Mouse (Mus musculus) spleen, postnatal 4 days (tissue): ENCODE measurements around the gene Slc16a10.
"Not testable (repeated sequence)": the region's sequence is repeated elsewhere in the genome, so short reads cannot be mapped to it uniquely, and the experiment has no call there.

Experiments
- DNase-seq, 2 experiments: peaks; one replicate each; pipeline ENCODE4 v3.0.0; 2022; ENCODE audit warnings: low spot score in 2 of 2

Gene Slc16a10

DNA sequence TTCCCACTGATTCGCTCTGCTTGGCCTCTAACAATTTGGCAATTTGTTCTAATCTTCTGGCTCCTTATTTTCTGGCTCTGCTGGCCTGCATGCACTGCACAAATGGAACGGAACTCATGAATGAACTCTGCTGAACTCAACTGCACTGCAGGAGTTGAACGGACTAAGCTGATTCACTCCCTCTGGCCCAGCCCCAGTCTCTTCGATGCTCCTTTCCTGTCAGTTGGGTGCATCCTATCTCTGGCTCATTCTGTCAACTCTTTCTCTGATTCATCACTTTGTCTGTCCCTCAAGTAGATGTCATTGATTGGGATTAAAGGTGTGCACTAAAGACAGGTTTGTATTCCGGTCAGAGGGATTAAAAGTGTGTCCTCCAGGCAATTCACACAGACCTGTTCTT lies 115.5 kb downstream of the Slc16a10 start:
- peak in 1 of 2 experiments; percentile 25 for DNase-seq

DNA sequence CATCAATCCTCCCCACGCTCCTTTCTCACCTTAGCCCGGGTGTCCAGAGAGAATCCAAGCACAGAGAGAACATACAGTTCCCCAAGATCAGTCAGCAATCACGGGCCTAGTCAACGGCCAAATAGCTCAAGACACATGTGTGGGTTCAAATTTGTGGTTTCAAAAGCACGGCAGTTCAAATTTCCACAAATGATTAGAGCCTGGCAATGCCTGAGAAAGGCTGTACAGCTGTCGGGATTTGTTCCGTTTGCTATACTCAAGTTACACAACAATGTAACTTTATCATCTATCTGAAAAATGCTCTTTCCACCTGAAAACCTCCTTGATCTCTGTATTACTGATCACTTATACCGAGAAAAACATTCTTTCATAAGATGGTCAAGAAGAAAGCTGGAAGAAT lies 116.5 kb downstream of the Slc16a10 start:
- no peak for DNase-seq

DNA sequence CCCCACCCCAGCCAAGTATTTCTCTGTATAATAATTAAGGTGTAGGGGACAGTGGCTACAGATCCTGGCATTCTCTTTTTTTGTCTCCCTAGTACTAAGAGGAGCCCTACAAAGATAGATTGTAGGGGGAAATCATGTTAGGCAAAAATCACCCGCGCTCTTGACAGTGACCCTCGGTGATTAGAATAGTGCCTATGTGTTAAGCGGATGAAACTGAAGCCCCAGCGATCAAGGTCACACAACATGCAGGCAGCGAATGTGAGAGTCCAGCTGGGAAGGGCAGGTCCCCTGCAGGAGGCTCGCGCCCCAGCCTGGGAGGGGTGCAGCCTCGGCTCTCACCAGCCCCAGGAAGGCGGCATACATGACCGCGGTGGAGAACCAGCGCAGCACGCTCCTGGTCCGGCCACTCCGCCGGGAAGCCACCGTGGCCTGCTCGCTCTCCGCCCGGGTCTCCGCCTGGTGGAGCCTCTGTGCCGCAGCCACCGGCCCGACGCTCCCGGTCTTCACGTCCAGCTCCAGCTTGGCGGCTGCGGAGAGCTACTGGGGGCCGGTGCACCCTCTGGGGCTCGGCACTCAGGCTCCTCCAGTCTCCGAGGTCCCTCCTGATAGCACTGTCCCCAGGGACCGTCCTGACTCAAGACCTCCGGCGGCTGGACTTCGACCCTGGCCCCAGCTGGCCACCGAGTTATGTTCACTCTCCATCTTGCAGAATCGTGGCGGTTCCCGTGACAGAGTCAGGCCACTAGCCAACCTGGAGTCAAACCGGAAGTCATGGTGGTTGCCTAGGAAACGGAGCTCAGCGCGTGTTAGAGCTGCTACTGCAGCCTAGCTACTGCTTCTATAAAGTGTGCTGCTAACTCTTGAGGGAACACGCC lies 117.3 kb downstream of the Slc16a10 start, which contains the start of gene Mfsd4b1:
Gene Mfsd4b1, minus strand, starts transcription at position 715 of the 875 bp plus-strand sequence.
- DNase-seq = peak; percentile 45 to 70

DNA sequence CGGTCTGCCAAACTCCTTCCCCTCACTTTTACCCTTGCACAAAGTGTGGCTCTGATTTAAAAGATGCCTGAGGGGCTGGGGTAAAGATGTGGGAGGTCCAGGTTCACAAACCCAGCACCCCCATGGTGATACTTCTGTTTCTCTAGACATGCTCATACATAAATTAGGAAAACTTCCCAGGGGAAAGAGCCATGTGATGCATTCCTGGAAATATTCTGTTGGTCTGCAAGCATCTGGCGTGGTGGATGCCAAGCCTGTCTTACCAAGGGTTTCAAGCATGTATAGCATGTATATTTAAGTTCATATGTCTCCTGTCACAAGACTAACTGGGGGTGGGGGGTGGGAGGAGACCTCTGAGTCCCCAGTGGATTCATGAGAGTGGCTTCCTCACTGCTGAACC lies 121.7 kb downstream of the Slc16a10 start:
- DNase-seq = peak in 1 of 2 experiments; percentile 42

DNA sequence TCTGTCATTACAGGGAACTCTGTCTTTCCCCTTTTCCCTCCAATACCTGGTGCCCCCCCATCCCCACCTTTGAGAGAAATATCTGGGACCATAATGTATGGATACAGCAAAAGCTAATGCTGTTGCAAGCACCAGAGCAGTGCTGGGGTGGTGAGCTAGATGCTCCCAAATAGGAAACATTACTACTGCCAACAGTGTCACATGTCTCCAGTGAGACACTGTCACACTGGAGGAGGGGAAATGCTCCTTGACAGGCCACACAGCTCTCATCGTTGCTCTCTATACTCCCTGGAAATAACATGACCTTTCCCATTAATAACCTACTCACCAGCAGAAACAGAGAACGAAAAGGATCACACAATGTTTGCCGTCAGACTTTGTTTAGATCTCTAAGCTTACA lies 122.6 kb downstream of the Slc16a10 start:
- DNase-seq = peak in 1 of 2 experiments; percentile 22

DNA sequence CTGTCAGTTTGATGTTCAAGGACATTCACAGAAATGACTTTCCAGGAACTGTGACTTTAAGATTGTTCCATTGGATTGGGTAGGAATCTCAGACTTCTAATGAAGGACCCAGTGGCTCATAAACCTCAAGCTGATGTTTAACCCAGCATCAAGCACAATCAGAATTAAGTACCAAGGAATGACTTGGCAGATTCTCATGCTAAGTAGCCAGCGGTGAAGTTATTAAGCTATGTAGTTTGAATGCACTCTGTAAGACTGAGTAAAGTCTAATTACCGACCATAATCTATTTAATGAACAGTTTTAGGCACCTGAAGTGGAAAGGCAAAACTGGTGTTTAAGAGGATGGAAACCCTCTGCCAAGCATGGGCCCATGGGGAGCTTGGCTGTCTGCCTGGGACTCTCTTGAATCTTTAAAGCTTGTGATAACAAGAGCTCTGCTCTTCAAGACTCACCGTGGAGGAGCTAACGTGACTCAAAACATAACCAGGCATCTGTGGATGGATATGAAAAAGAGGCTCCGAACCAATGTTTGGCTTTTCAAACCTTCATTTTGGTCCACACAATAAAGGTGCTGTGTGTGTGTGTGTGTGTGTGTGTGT lies 123.7 kb downstream of the Slc16a10 start:
- DNase-seq = no peak

DNA sequence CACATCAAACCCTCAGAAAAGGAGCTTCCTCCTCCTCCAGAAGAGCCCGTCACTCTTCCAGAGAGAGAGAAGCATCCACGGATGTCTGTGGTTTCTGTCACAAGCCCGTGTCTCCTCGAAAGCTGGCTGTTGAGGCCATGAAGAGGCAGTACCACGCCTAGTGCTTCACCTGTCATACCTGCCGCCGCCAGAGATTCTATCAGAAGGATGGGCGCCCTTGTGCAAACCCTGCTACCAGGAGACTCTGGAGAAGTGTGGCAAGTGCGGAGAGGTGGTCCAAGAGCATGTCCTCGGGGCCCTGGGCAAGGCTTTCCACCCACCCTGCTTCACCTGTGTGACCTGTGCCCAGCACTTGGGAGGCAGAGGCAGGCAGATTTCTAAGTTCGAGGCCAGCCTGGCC lies 132.5 kb downstream of the Slc16a10 start:
- DNase-seq = no peak

DNA sequence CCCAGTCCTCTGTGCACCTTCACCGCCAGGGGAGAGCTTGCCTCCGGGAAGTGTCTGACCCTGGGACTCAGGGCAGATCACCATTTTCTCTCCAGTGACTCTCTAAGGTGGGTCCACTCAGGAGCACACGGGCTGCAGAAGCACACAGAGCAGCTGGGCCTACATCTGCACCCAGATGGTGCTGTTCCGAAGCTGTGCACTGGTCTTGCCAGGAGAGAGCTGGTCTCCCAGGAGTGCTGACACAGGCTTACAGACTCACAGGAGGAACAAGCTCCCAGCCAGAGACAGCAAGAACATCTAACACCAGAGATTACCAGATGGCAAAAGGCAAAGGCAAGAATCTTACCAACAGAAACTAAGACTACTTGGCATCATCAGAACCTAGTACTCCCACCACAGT lies 133.2 kb downstream of the Slc16a10 start:
- DNase-seq = not testable (repeated sequence)

DNA sequence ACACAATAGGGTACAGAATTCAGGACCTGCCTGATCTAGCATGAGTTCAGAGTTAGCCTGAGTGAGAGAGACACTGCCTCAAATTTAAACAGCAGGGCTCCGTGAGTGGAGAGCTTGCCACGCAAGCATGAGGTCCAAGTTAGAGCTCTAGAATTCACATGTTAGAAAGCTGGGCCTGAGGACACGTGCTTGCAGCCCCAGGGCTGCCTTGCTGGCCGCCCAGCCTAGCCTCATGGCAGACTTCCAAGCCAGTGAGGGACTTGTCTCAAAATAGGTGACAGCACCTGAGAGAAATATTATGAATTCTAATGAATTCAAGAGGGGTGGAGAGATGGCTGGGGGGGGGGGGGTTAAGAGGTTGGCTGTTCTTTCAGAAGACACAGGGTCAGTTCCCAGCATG lies 134.1 kb downstream of the Slc16a10 start:
- DNase-seq = no peak

DNA sequence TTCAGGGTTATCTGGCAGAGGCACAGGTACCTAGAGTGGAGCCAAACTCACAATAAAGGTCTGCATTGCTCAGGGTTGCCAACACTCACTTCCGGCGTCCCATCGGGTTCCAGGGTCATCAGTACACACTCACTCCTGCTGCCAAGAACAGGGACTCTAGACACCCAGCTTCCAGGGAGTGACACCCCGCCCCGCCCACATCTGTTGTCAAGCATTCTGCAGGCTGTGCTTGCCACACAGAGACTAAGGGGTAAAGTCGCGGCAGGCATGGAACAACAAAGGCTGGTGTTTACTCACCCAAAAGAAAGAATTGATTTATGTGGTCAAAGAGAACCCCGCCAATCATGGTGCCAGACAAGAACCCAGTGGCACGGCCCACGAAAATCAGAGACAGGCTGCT lies 135.1 kb downstream of the Slc16a10 start:
- DNase-seq = no peak

DNA sequence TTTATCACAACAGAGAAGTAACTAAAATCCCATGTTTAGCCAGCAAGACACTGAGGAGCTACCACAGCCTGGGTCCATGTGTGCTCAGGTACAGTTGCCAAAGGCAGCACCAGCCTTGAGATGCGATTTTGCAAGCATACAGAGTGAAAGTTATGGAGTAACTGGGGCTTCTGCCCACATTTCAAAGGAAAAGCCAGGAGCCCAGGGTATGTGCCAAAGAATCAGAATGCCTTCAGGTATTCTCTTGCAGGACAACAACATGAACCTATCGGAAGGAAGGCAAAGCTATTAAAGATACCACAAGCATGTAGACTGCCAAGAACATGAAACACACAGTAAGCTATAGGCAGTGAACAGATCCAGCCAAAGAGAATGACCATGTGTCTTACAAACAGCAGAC lies 141.3 kb downstream of the Slc16a10 start:
- DNase-seq = no peak

DNA sequence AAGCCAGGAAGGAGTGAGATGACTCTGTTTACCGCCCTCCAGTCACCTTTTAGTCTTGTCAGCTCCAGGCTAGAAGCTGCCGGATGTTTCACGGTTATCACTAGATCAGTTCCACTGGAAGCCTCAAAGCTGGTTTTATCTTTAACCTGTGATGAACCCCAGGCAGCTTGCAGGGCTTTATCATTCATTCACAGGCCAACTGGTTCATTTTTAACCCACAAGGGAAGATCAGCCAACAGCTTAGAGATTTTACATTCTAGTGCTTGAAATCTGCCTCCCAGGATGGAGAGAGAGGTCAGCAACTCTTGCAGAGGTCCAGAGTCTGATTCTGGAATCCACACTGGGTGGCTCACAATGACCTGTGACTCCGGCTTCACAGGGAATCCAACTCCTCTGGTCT lies 150.9 kb downstream of the Slc16a10 start:
- DNase-seq = no peak

DNA sequence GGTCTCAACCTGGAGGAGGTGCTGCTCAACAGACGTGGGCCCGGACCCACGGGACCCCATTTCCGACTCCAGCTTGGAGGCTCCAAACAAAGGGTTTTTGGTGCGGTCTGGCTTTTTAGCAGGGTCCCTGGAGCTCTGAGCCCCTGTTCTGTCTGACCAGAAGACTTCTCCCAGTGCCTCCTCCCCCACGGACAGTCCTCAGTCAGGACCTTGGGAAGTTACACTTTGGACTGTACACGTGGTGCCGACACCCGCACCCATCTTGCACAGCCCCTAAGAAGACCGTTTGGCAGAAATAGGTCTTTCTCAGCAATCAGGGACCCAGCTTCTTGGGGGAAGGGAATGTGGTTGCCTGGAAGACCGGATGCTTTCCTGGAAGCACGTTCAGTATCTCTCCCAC lies 155.6 kb downstream of the Slc16a10 start, which contains the start of gene Mfsd4b5:
Gene Mfsd4b5, minus strand, starts transcription at position 181 of the 400 bp plus-strand sequence.
- DNase-seq = no peak
